Mouse (Mus musculus): ENCODE data around the gene Mfsd14a.
A peak's percentile ranks its signal among the peaks of the same experiment; 100 is the strongest.

Mfsd14a gene

DNA sequence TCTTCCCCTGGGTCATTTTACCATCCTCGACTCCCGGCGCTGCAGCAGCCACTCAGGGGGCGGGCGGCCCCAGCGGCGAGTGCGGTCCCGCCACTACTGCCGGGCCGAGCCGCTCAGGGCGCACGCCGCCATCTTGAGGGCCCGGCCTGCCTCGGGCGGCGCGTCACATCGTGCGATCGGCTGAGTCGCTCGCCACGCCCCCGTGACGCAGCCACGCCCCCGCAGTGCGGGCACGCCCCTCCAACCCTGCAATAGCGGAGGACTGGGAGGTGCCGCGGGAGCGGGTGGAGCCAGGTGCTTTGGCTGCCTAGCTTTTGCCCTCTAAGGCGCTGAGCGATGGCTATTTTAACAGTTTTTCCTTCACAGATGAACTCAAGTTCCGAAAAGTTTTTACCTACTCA lies at the start of gene Mfsd14a:
TSS of gene Mfsd14a (minus strand) at position 215 of the 401 bp plus-strand sequence.
- H3K4me1 ChIP-seq (replicated peaks; ENCODE audit: low read depth, low read length): peaks cover 72% of the 10 kb centered on the region
- peak within 1 kb of the TSS; percentile 93 for H3K4me3 ChIP-seq (replicated peaks; ENCODE audit: low read length)
- H3K36me3 ChIP-seq (ENCODE audit: insufficient read depth, low read length): peaks cover 2% of the 10 kb centered on the region; the same call in 1 of the 2 replicates
- TF ChIP-seq CTCF (conservative IDR thresholded peaks at IDR 0.05; ENCODE audit: low read length) (no peak), POU5F1 (IDR thresholded peaks at IDR 0.05; ENCODE audit: borderline replicate concordance, low read length) (no peak), NANOG (IDR thresholded peaks at IDR 0.05; ENCODE audit: borderline replicate concordance, low read length) (no peak)
- H3K27me3 ChIP-seq (ENCODE audit: insufficient read depth, low read length): no peaks in the 10 kb centered on the region
- no peaks in the 10 kb centered on the region for H3K9me3 ChIP-seq (ENCODE audit: low read length)

DNA sequence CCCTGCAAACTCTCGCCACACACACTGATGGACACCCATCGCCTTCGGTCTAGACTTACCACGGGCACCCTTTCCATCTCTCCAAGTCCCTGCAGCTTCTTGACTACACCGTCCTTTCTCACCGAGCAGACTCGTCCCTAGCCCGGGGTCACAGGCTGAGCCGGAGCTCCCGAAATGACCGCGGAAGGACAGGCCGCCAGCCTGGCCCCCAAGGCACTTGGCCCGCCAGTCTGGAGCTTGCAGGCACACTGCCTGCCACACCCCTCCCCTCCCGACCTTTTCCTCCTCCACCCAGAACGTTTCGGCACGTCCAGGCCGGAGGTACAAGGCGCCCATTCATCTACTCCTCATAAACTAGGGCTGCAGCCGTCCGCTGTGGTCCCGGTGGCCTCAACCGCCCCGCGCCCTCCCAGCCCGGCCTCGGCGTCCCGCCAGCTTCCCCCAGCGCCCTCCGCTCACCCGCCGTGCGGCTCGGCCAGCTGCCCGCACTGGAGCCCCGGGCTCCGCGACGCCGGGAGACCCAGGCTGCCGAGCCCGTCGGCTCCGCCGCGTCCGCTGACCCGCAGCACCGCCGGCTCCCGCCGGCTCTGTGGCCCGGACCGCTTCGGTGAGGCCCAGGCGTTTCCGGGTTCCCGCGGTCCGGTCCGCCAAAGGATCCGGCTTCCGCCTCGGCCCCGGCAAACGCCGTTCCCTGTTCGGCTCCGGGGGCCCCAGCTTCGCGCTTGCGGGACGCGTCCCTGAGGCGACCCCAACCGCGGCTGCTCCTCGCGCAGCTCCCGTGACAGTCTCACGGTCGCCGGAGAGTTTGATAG lies 49.4 kb upstream of the Mfsd14a start:
- peaks cover 3% of the 10 kb centered on the region for H3K36me3 ChIP-seq (ENCODE audit: insufficient read depth, low read length)
- H3K4me3 ChIP-seq (replicated peaks; ENCODE audit: low read length): peak overlapping the region; percentile 94
- peaks cover 18% of the 10 kb centered on the region for H3K27me3 ChIP-seq (ENCODE audit: insufficient read depth, low read length)
- no peaks in the 10 kb centered on the region for H3K9me3 ChIP-seq (ENCODE audit: low read length)
- peaks cover 18% of the 10 kb centered on the region for H3K4me1 ChIP-seq (replicated peaks; ENCODE audit: low read depth, low read length)
- TF ChIP-seq CTCF (conservative IDR thresholded peaks at IDR 0.05; ENCODE audit: low read length) (no peak), NANOG (IDR thresholded peaks at IDR 0.05; ENCODE audit: borderline replicate concordance, low read length) (no peak), POU5F1 (IDR thresholded peaks at IDR 0.05; ENCODE audit: borderline replicate concordance, low read length) (no peak)

DNA sequence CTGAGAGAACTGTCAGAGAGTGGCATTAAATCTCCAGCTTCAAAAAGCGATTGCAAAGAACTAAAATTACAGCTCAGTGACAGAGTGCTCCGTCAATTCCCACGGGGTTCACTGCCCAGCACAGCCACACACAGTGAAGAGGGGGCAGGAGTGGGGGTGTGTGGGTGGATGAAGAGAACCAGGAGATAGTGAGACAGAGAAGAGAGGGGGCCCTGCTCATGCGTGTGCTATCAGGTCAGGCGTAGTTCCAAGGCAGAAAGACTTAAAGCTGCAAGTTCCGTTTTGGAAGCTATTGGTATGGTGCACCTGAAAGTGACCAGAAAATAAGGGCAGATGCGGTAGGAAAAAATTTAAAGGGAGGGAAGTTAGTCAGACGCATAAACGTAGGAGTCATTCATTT lies 48.5 kb upstream of the Mfsd14a start:
- Histone ChIP-seq H3K36me3 (ENCODE audit: insufficient read depth, low read length) (peaks cover 7% of the 10 kb centered on the region), H3K4me3 (replicated peaks; ENCODE audit: low read length) (peak overlapping the region; percentile 94), H3K4me1 (replicated peaks; ENCODE audit: low read depth, low read length) (peaks cover 18% of the 10 kb centered on the region), H3K27me3 (ENCODE audit: insufficient read depth, low read length) (peaks cover 18% of the 10 kb centered on the region), H3K9me3 (ENCODE audit: low read length) (no peaks in the 10 kb centered on the region)
- TF ChIP-seq CTCF (conservative IDR thresholded peaks at IDR 0.05; ENCODE audit: low read length): no peak
- no peak for TF ChIP-seq NANOG (IDR thresholded peaks at IDR 0.05; ENCODE audit: borderline replicate concordance, low read length)
- TF ChIP-seq POU5F1 (IDR thresholded peaks at IDR 0.05; ENCODE audit: borderline replicate concordance, low read length): no peak

DNA sequence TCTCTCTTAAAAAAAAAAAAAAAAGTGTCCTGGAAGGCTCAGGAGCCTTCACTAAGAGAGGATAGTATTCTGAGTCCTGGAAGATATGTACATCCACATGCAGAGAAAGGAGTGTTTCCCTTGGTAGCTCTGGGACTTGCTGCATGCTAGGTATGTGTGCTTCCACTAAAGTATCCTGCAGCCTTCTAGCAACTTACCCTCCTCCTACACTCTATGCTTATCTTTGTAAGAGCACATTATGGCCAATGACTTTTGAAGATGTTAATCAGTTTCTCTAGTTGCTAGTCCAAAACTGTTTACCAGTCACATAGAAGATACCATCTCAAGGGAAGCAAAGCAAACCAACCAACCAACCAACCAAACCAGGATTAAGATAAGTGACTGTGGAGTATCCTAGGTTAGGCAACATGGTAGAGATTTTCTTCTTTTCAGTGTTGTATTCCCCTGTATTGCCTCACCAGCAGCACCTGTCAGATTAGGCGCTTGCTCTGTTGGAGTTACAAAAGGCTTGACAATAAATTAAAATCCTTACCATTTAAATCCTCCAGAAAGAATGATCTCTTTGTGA lies 43.2 kb upstream of the Mfsd14a start:
- H3K36me3 ChIP-seq (ENCODE audit: insufficient read depth, low read length): peaks cover 7% of the 10 kb centered on the region
- H3K9me3 ChIP-seq (ENCODE audit: low read length): no peaks in the 10 kb centered on the region
- no peak overlapping the region for H3K4me3 ChIP-seq (replicated peaks; ENCODE audit: low read length)

DNA sequence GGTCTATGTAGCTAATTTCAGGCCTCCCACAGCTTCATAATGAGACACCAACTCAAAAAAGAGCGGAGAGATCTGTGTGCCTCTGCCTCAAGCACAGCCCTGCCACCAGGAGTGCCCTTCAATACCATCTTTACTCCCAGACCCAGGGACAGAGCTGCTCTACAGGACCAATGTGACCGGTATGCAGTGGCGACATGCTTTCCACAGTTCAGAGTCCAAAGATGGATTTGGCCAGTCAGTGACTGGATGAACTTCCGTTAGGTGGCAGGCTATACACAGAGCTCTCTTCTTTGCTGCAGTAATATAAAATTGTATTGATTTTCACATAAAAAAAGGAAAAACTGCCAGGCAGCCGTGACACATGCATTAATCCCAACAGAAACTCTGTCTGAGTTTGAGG lies 41.4 kb upstream of the Mfsd14a start:
- no peaks in the 10 kb centered on the region for H3K9me3 ChIP-seq (ENCODE audit: low read length)
- H3K36me3 ChIP-seq (ENCODE audit: insufficient read depth, low read length): peaks cover 7% of the 10 kb centered on the region
- H3K4me1 ChIP-seq (replicated peaks; ENCODE audit: low read depth, low read length): peaks cover 18% of the 10 kb centered on the region
- TF ChIP-seq POU5F1 (IDR thresholded peaks at IDR 0.05; ENCODE audit: borderline replicate concordance, low read length): no peak
- TF ChIP-seq CTCF (conservative IDR thresholded peaks at IDR 0.05; ENCODE audit: low read length): no peak
- no peak for TF ChIP-seq NANOG (IDR thresholded peaks at IDR 0.05; ENCODE audit: borderline replicate concordance, low read length)
- no peaks in the 10 kb centered on the region for H3K27me3 ChIP-seq (ENCODE audit: insufficient read depth, low read length)
- no peak overlapping the region for H3K4me3 ChIP-seq (replicated peaks; ENCODE audit: low read length)

More for the DNA sequence above, 43.2 kb upstream of the Mfsd14a start:
- Histone ChIP-seq H3K4me1 (replicated peaks; ENCODE audit: low read depth, low read length) (peaks cover 19% of the 10 kb centered on the region), H3K27me3 (ENCODE audit: insufficient read depth, low read length) (no peaks in the 10 kb centered on the region)
- no peak for TF ChIP-seq POU5F1 (IDR thresholded peaks at IDR 0.05; ENCODE audit: borderline replicate concordance, low read length)

DNA sequence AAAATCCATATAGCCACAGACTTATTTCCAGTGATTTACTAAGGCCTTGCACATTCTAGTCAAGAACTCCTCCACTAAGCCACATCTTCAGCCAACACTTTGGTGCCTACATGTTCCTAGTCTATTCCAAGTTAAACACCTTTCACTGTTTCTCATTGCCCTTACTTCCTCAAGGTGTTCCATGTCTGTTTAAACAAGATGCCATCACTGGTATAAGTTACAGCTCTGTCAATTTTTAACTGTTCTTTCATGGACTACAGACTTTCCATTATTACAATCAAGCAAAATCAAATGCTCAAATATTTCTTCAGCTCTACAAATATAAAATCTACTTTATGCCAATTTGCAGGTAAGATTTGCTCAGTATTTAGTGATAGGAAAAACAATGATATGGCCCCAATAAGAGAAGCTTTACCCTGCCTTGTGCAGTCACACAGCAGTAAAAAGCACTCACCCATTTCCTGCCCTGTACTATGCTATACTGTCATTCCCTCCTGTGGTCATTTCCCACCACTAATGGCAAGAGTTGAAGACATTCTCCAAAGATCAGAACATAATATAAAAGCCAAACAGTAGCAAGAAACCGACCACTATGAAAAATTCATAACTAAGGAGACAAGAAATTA lies 40.3 kb upstream of the Mfsd14a start:
- H3K27me3 ChIP-seq (ENCODE audit: insufficient read depth, low read length): no peaks in the 10 kb centered on the region
- H3K9me3 ChIP-seq (ENCODE audit: low read length): no peaks in the 10 kb centered on the region
- TF ChIP-seq POU5F1 (IDR thresholded peaks at IDR 0.05; ENCODE audit: borderline replicate concordance, low read length): no peak
- no peak for TF ChIP-seq CTCF (conservative IDR thresholded peaks at IDR 0.05; ENCODE audit: low read length)
- no peak for TF ChIP-seq NANOG (IDR thresholded peaks at IDR 0.05; ENCODE audit: borderline replicate concordance, low read length)
- H3K4me3 ChIP-seq (replicated peaks; ENCODE audit: low read length): no peak overlapping the region
- H3K4me1 ChIP-seq (replicated peaks; ENCODE audit: low read depth, low read length): peaks cover 18% of the 10 kb centered on the region
- H3K36me3 ChIP-seq (ENCODE audit: insufficient read depth, low read length): peaks cover 7% of the 10 kb centered on the region

DNA sequence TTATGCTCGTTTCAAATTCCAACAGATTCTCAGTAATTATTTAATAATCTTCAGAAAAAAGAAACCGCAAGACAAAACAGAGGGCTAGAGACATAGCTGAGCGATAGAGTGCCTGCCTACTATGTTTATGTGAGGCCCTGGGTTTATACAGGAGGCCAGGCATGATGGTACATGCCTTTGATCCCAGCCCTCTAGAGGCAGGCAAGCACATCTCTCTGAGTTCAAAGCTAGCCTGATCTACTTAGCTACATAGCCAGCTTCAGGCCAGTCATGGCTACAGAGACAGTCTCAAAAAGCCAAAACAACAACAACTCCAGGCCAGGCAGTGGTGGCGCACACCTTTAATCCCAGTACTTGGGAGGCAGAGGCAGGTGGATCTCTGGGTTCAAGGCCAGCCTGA lies 39.1 kb upstream of the Mfsd14a start:
- Histone ChIP-seq H3K4me3 (replicated peaks; ENCODE audit: low read length) (no peak overlapping the region), H3K4me1 (replicated peaks; ENCODE audit: low read depth, low read length) (peaks cover 18% of the 10 kb centered on the region), H3K36me3 (ENCODE audit: insufficient read depth, low read length) (peaks cover 2% of the 10 kb centered on the region), H3K27me3 (ENCODE audit: insufficient read depth, low read length) (no peaks in the 10 kb centered on the region), H3K9me3 (ENCODE audit: low read length) (no peaks in the 10 kb centered on the region)
- TF ChIP-seq POU5F1 (IDR thresholded peaks at IDR 0.05; ENCODE audit: borderline replicate concordance, low read length): no peak

DNA sequence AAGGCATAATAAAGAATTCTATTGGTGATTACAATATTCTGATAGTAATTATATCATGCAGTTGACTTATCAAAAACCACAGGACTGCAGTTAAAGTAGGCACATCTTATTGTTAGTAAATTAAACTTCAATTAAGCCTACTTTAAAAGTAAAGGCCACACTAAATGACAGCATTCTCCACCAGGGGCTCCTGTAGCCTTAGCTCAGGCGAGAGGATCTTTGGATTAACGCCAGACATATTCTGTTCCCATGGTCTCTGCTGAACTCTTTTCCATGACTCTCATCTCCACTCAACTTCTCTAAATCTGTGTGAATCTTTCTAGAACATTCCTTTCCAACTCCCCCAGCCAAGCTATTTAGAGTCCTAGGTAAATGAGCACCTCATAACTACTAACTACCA lies 36.3 kb upstream of the Mfsd14a start:
- H3K9me3 ChIP-seq (ENCODE audit: low read length): no peaks in the 10 kb centered on the region
- H3K36me3 ChIP-seq (ENCODE audit: insufficient read depth, low read length): peaks cover 3% of the 10 kb centered on the region
- H3K4me3 ChIP-seq (replicated peaks; ENCODE audit: low read length): no peak overlapping the region
- no peaks in the 10 kb centered on the region for H3K27me3 ChIP-seq (ENCODE audit: insufficient read depth, low read length)
- TF ChIP-seq POU5F1 (IDR thresholded peaks at IDR 0.05; ENCODE audit: borderline replicate concordance, low read length): no peak
- TF ChIP-seq NANOG (IDR thresholded peaks at IDR 0.05; ENCODE audit: borderline replicate concordance, low read length): no peak
- no peak for TF ChIP-seq CTCF (conservative IDR thresholded peaks at IDR 0.05; ENCODE audit: low read length)
- peaks cover 5% of the 10 kb centered on the region for H3K4me1 ChIP-seq (replicated peaks; ENCODE audit: low read depth, low read length)

All from E14TG2a.4 (cell line).